Mouse (Mus musculus) neural tube, embryonic 10.5 days (tissue): Measurements from ENCODE around the gene Cnbp.

Experiments
- DNase-seq: peaks from one replicate; pipeline ENCODE4 v3.0.0-alpha.2; 2017; ENCODE audit warnings: low spot score; ENCODE audit errors: extremely low spot score

Gene Cnbp

GRCm38 (mm10) chr6:87806857-87807256 lies 44.0 kb downstream of the Cnbp start:
- no peak for DNase-seq

DNA sequence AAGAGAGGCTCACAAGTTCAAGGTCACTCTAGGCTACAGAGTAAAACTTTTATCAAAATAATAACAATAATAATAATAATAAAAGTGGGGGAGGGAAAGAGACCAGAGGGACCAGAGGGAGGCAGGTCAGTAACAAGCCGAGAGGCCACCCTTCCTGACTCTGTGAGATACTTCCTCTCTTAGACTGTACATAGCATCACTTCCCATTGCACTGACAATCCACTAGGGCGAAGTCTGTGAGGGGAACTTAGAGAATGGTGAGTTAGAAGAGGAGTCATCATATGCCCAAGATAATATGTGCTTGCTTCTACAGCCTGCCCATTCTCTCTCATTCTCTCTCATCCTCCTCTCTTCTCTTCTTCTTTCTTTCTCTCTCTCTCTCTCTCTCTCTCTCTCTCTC lies 44.9 kb downstream of the Cnbp start:
- no peak for DNase-seq

DNA sequence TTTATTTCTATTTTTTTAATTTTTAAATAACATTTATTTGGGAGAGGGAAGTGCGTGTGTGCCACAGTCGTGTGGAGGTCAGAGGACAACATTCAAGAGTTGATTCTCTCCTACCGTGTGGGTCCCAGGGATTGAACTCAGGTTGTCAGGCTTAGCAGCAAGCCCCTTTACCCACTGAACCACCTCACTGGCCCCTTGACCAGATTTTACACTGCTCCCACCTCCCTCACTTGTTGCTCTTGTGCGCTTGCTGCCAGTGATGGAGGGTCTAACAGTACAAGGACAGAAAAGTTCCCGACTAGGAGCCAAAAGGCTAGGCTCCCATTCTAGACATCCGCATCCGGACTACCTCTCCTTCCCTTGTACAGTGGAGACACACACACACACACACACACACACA lies 45.5 kb downstream of the Cnbp start:
- DNase-seq = no peak

GRCm38 (mm10) chr6:87804886-87805285 lies 46.0 kb downstream of the Cnbp start:
- no peak for DNase-seq

- DNase-seq = no peak
Observed at GRCm38 (mm10) chr6:87804036-87804435, 46.9 kb downstream of the Cnbp start.

DNA sequence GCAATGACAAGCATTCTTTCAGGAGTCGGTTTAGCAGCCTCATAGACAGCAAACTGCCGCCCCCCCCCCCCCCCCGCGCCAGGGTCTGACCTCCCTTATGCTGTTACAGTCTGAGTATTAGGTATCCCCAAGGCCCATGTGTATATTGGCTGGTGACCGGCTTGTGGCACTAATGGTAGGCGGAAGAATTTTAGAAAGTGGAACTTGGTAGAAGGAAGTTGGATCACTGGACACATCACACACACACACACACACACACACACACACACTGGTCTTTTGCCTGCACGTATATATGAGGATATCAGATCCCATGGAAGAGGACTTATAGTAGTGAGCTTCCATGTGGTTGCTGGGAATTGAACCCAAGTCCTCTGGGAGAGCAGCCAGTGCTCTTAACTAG lies 48.4 kb downstream of the Cnbp start:
- DNase-seq = no peak

GRCm38 (mm10) chr6:87799576-87799975 lies 51.3 kb downstream of the Cnbp start:
- DNase-seq = no peak

DNA sequence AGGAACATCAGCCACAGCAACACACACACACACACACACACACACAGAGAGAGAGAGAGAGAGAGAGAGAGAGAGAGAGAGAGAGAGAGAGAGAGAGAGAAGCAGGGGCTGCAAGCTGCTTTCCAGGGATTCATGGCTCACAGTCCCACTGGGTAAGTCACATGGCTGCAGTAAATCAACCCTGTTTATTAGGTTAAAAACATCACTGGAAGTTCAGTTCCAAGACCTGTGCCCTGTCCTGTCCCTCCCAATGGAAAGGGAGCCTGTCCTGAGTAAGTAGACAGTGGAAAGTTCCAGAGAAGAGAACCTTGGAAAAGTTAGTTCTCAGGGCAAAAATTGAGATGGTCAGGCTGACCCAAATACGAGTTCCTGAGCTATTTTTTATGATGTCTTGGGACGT lies 53.6 kb downstream of the Cnbp start:
- DNase-seq = no peak

GRCm38 (mm10) chr6:87796251-87796880 lies 54.5 kb downstream of the Cnbp start:
- no peak for DNase-seq

DNA sequence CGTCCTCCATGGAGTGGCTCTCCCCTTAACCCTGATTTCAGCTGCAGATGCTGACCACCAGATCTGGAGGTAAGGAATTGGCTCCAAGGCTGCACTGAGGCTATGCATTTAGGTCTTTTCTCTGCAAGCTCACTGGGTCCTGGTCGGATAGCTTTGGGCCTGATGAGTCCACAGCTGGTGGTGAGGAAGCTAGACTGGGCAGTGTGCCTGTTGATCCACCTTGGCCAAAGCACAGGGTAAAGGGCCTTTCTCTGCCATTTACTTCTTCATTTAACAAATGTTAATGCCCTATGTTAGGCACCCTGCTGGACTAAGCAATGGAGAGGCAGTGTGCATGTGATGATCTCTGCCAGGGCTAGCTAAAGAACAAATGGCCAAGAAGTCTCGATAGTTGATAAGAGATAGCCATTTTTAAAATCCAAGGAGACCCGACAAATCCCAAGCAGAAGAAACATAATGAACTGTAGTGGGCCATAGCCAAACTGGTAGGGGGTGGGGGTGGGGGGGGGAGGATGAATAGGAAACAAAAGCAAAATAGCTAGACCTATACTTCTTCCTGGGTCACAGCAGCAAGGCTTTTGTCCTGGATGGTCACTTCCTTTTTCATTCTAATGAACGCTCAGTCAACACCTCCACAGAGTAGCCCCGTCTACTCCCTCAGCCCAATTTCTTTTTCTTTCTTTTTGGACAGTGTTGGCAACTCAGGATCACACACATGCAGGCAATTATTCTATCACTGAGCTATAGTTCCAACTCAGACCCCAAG lies 55.3 kb downstream of the Cnbp start:
- DNase-seq = no peak

- DNase-seq = no peak
Observed at GRCm38 (mm10) chr6:87793821-87794510, 56.9 kb downstream of the Cnbp start.
